7 mouse cellular contexts compared by ENCODE assay signal in genomic region chr9:50697706-50698041, GRCm38 (mm10). TPM values are rescaled to one million over a fixed set of nuclear protein-coding genes. Genes with fewer than 3 reads are reported as not detected.
DNase-seq lines count a peak whose midpoint lies in the region; ATAC-seq and TF ChIP-seq lines count a peak whose summit lies in the region.

No protein-coding gene starts in this region.

- TF ChIP-seq POLR2A in heart, adult 2 months (IDR thresholded peaks at IDR 0.05; ENCODE audit: insufficient read depth, low read depth, low read length), result peak; percentile 77

- 4% methylated on average over 12 of the region's 12 CpGs for WGBS in embryonic facial prominence, embryonic 12.5 days
- 7% methylated on average over 12 of the region's 12 CpGs for WGBS in heart, adult 2 months
- under 1% methylated on average over 12 of the region's 12 CpGs for WGBS in midbrain, embryonic 10.5 days
- 2% methylated on average over 12 of the region's 12 CpGs for WGBS in stomach, embryonic 14.5 days

- H3K9me3 ChIP-seq in embryonic facial prominence, embryonic 12.5 days, result no peaks in the 10 kb centered on the region
- no peaks in the 10 kb centered on the region for H3K9me3 ChIP-seq in midbrain, embryonic 10.5 days (replicated peaks)
- H3K9me3 ChIP-seq in stomach, embryonic 14.5 days (ENCODE audit: control insufficient read depth, low read depth, low read length), result no peaks in the 10 kb centered on the region

- peaks cover 10% of the 10 kb centered on the region; the same call in 1 of the 2 replicates for H3K27me3 ChIP-seq in embryonic facial prominence, embryonic 12.5 days
- H3K27me3 ChIP-seq in heart, adult 2 months (ENCODE audit: control insufficient read depth, insufficient read depth, low read length), result no peaks in the 10 kb centered on the region
- H3K27me3 ChIP-seq in midbrain, embryonic 10.5 days (ENCODE audit: low read depth, poor library complexity, severe bottlenecking), result peaks cover 54% of the 10 kb centered on the region
- no peaks in the 10 kb centered on the region for H3K27me3 ChIP-seq in stomach, embryonic 14.5 days (ENCODE audit: control insufficient read depth, insufficient read depth, low read length)

- peak; percentile 47; the same call in 1 of the 2 replicates for ATAC-seq in embryonic facial prominence, embryonic 12.5 days (ENCODE audit: insufficient number of reproducible peaks, insufficient read depth, low FRiP score, low TSS enrichment)
- ATAC-seq in stomach, embryonic 14.5 days (ENCODE audit: insufficient number of reproducible peaks, insufficient read depth, low FRiP score, low read depth), result peak; percentile 50

- H3K9ac ChIP-seq in embryonic facial prominence, embryonic 12.5 days, result 0 out of 2 replicates have a peak overlapping the region, but pooled peaks have one; percentile 36
- peak overlapping the region; percentile 43; the same call in 1 of the 2 replicates for H3K9ac ChIP-seq in heart, adult 2 months (ENCODE audit: low read depth, low read length)
- no peak overlapping the region for H3K9ac ChIP-seq in stomach, embryonic 14.5 days (replicated peaks; ENCODE audit: low read depth, low read length)

- peak overlapping the region; percentile 11; the same call in 1 of the 2 replicates for H3K4me3 ChIP-seq in embryonic facial prominence, embryonic 12.5 days
- peak overlapping the region; percentile 49; the same call in 1 of the 2 replicates for H3K4me3 ChIP-seq in heart, adult 2 months
- peak overlapping the region; percentile 72 for H3K4me3 ChIP-seq in midbrain, embryonic 10.5 days
- peak overlapping the region; percentile 17; the same call in 1 of the 2 replicates for H3K4me3 ChIP-seq in stomach, embryonic 14.5 days (ENCODE audit: low read depth, low read length)

- no peak for TF ChIP-seq EP300 in heart, adult 2 months (IDR thresholded peaks at IDR 0.05; ENCODE audit: insufficient read depth, low read depth, low read length)

- peaks cover 28% of the 10 kb centered on the region for H3K36me3 ChIP-seq in embryonic facial prominence, embryonic 12.5 days
- no peaks in the 10 kb centered on the region for H3K36me3 ChIP-seq in heart, adult 2 months (ENCODE audit: control insufficient read depth, insufficient read depth, low read length)
- H3K36me3 ChIP-seq in midbrain, embryonic 10.5 days, result peaks cover 14% of the 10 kb centered on the region
- H3K36me3 ChIP-seq in stomach, embryonic 14.5 days (ENCODE audit: control insufficient read depth, insufficient read depth, low read length), result no peaks in the 10 kb centered on the region

- H3K4me2 ChIP-seq in embryonic facial prominence, embryonic 12.5 days (replicated peaks), result peak overlapping the region; percentile 100
- H3K4me2 ChIP-seq in stomach, embryonic 14.5 days (replicated peaks; ENCODE audit: low read depth, low read length), result peak overlapping the region; percentile 99

- intact Hi-C loops in heart, adult 2 months (cut with DNase I), result loop anchor here (2.0 to 5.0 kb wide), 2 partner anchors 40 to 71 kb away; partner anchors contain the start of genes Dixdc1 and Fdxacb1
- intact Hi-C loops in left cerebral cortex, postnatal 4 days (cut with DNase I), result no loop called here

- H3K79me2 ChIP-seq in heart, adult 2 months (replicated peaks; ENCODE audit: control insufficient read depth, insufficient read depth, low read length), result no peaks in the 10 kb centered on the region

- peak; percentile 83 to 89 for DNase-seq in adrenal gland, postnatal 36 days
- DNase-seq in heart, adult 2 months, result peak; percentile 77 to 81
- peak; percentile 72 for DNase-seq in kidney, adult 18-20 months
- peak; percentile 72 for DNase-seq in left cerebral cortex, postnatal 4 days
- DNase-seq in midbrain, embryonic 10.5 days (ENCODE audit: low spot score), result peak; percentile 70

- no peak for TF ChIP-seq CTCF in heart, adult 2 months (IDR thresholded peaks at IDR 0.05)

- 0 out of 2 replicates have a peak overlapping the region, but pooled peaks have one; percentile 31 for H3K27ac ChIP-seq in embryonic facial prominence, embryonic 12.5 days
- peak overlapping the region; percentile 26; the same call in 1 of the 2 replicates for H3K27ac ChIP-seq in heart, adult 2 months
- H3K27ac ChIP-seq in midbrain, embryonic 10.5 days (replicated peaks), result peak overlapping the region; percentile 86
- H3K27ac ChIP-seq in stomach, embryonic 14.5 days (ENCODE audit: low read length), result no peak overlapping the region

- peaks cover 18% of the 10 kb centered on the region for H3K4me1 ChIP-seq in embryonic facial prominence, embryonic 12.5 days
- H3K4me1 ChIP-seq in heart, adult 2 months (ENCODE audit: control insufficient read depth, insufficient read depth, low read length), result peaks cover 2% of the 10 kb centered on the region; the same call in 1 of the 2 replicates
- H3K4me1 ChIP-seq in midbrain, embryonic 10.5 days, result peaks cover 54% of the 10 kb centered on the region
- 0 out of 2 replicates have a peak, but pooled peaks cover 8% of the 10 kb centered on the region for H3K4me1 ChIP-seq in stomach, embryonic 14.5 days (ENCODE audit: control insufficient read depth, insufficient read depth, low read length)

RNA-seq across cellular contexts. Expression of gene Dlat, which starts 38.1 kb away (rescaled TPM):
- total RNA-seq in adrenal gland, postnatal 36 days (2021), result 100 to 1,000 TPM; 161 to 169 TPM
- polyA plus RNA-seq in embryonic facial prominence, embryonic 12.5 days (2016; fragmentation: Nextera tagmentation; extraction: Ambion mirVana), result 44.4 and 47.4 TPM in 2 replicates
- total RNA-seq in heart, adult 2 months (2021), result 100 to 1,000 TPM; 364 to 415 TPM
- 175 and 243 TPM in 2 replicates for polyA plus RNA-seq in heart, adult 2 months (2012; rRNA removed)
- total RNA-seq in left cerebral cortex, postnatal 4 days (2021), result 10 to 100 TPM; 73.7 to 79.4 TPM
- polyA plus RNA-seq in midbrain, embryonic 10.5 days (2016; fragmentation: Nextera tagmentation; extraction: Ambion mirVana), result 57.5 and 58.6 TPM in 2 replicates
- 47.9 and 51.5 TPM in 2 replicates for polyA plus RNA-seq in stomach, embryonic 14.5 days (2014; fragmentation: Nextera tagmentation; extraction: Ambion mirVana)

RNA-seq across cellular contexts. Expression of gene Dixdc1, which starts 41.6 kb away (rescaled TPM):
- 1 to 10 TPM; 5.6 to 6.2 TPM for total RNA-seq in adrenal gland, postnatal 36 days (2021)
- 20.2 and 20.8 TPM in 2 replicates for polyA plus RNA-seq in embryonic facial prominence, embryonic 12.5 days (2016; fragmentation: Nextera tagmentation; extraction: Ambion mirVana)
- total RNA-seq in heart, adult 2 months (2021), result 1 to 10 TPM; 3.4 to 5.4 TPM
- polyA plus RNA-seq in heart, adult 2 months (2012; rRNA removed), result 2.6 and 4.9 TPM in 2 replicates
- 10 to 100 TPM; 65.3 to 66.0 TPM for total RNA-seq in left cerebral cortex, postnatal 4 days (2021)
- polyA plus RNA-seq in midbrain, embryonic 10.5 days (2016; fragmentation: Nextera tagmentation; extraction: Ambion mirVana), result 20.6 and 21.8 TPM in 2 replicates
- polyA plus RNA-seq in stomach, embryonic 14.5 days (2014; fragmentation: Nextera tagmentation; extraction: Ambion mirVana), result 11.4 and 12.7 TPM in 2 replicates

RNA-seq across cellular contexts. Expression of gene 2310030G06Rik, which starts 48.7 kb away (rescaled TPM):
- total RNA-seq in adrenal gland, postnatal 36 days (2021), result 1 to 10 TPM; 3.5 to 4.6 TPM
- 4.5 and 4.6 TPM in 2 replicates for polyA plus RNA-seq in embryonic facial prominence, embryonic 12.5 days (2016; fragmentation: Nextera tagmentation; extraction: Ambion mirVana)
- 1 to 10 TPM; 2.9 to 4.3 TPM for total RNA-seq in heart, adult 2 months (2021)
- polyA plus RNA-seq in heart, adult 2 months (2012; rRNA removed), result 5.6 and 7.4 TPM in 2 replicates
- total RNA-seq in left cerebral cortex, postnatal 4 days (2021), result 1 to 10 TPM; 1.8 to 2.0 TPM
- polyA plus RNA-seq in midbrain, embryonic 10.5 days (2016; fragmentation: Nextera tagmentation; extraction: Ambion mirVana), result 1.4 TPM in 2 replicates
- 12.3 and 13.0 TPM in 2 replicates for polyA plus RNA-seq in stomach, embryonic 14.5 days (2014; fragmentation: Nextera tagmentation; extraction: Ambion mirVana)

RNA-seq across cellular contexts. Expression of gene Cryab, which starts 53.5 kb away (rescaled TPM):
- total RNA-seq in adrenal gland, postnatal 36 days (2021), result 10 to 100 TPM; 21.2 to 46.6 TPM
- polyA plus RNA-seq in embryonic facial prominence, embryonic 12.5 days (2016; fragmentation: Nextera tagmentation; extraction: Ambion mirVana), result 25.4 and 36.0 TPM in 2 replicates
- 1,000 to 10,000 TPM; 2,783 to 3,339 TPM for total RNA-seq in heart, adult 2 months (2021)
- polyA plus RNA-seq in heart, adult 2 months (2012; rRNA removed), result 3,110 and 4,349 TPM in 2 replicates
- total RNA-seq in left cerebral cortex, postnatal 4 days (2021), result 10 to 100 TPM; 39.1 to 40.9 TPM
- 3.6 and 5.9 TPM in 2 replicates for polyA plus RNA-seq in midbrain, embryonic 10.5 days (2016; fragmentation: Nextera tagmentation; extraction: Ambion mirVana)
- 43.7 and 47.9 TPM in 2 replicates for polyA plus RNA-seq in stomach, embryonic 14.5 days (2014; fragmentation: Nextera tagmentation; extraction: Ambion mirVana)

RNA-seq across cellular contexts. Expression of gene Hspb2, which starts 54.5 kb away (rescaled TPM):
- 1 to 10 TPM; 1.5 to 2.2 TPM for total RNA-seq in adrenal gland, postnatal 36 days (2021)
- 8.5 and 10.1 TPM in 2 replicates for polyA plus RNA-seq in embryonic facial prominence, embryonic 12.5 days (2016; fragmentation: Nextera tagmentation; extraction: Ambion mirVana)
- 100 to 1,000 TPM; 131 to 139 TPM for total RNA-seq in heart, adult 2 months (2021)
- polyA plus RNA-seq in heart, adult 2 months (2012; rRNA removed), result 201 and 224 TPM in 2 replicates
- 1 to 10 TPM; 1.0 to 1.3 TPM for total RNA-seq in left cerebral cortex, postnatal 4 days (2021)
- 0.33 and 0.60 TPM in 2 replicates for polyA plus RNA-seq in midbrain, embryonic 10.5 days (2016; fragmentation: Nextera tagmentation; extraction: Ambion mirVana)
- polyA plus RNA-seq in stomach, embryonic 14.5 days (2014; fragmentation: Nextera tagmentation; extraction: Ambion mirVana), result 1.5 and 3.2 TPM in 2 replicates

Comparison
In these comparisons a context has a peak if more than half of its experiments do, and no peak if none do; other contexts are left out.
1. H3K4me3 ChIP-seq: peak in every context shown above with its lines; median percentile 72 in midbrain, embryonic 10.5 days; 49 in heart, adult 2 months; 17 in stomach, embryonic 14.5 days; 11 in embryonic facial prominence, embryonic 12.5 days.